Mouse (Mus musculus) megakaryocyte-erythroid progenitor cell, adult 5-6 weeks (primary cell): Measurements from ENCODE around the gene Ppp4r3b. TPM values are rescaled to one million over a fixed set of nuclear protein-coding genes. Genes with fewer than 3 reads are reported as not detected.

Experiments used
- ATAC-seq: replicated peaks from 2 replicates; pipeline ENCODE4 v1.8.0; 2016; ENCODE audit warnings: mild to moderate bottlenecking, inconsistent platforms; ENCODE audit not compliant: severe bottlenecking, poor library complexity, low FRiP score, low TSS enrichment
- total RNA-seq, 2 experiments: library from RNA; stranded (forward) in 1 of 2; stranded (reverse) in 1 of 2; fragments of 200-1000, 215-1000 nt in 1 of 2; fragments of >200 nt in 1 of 2; fragmentation: Nextera tagmentation in 1 of 2; gene quantifications; 2 replicates each; pipeline ENCODE4 v1.2.3; 2014 to 2017

Ppp4r3b gene
- total RNA-seq (2014; fragmentation: Nextera tagmentation) (86.7 and 90.1 TPM in 2 replicates), total RNA-seq (2017) (191 and 209 TPM in 2 replicates)

DNA sequence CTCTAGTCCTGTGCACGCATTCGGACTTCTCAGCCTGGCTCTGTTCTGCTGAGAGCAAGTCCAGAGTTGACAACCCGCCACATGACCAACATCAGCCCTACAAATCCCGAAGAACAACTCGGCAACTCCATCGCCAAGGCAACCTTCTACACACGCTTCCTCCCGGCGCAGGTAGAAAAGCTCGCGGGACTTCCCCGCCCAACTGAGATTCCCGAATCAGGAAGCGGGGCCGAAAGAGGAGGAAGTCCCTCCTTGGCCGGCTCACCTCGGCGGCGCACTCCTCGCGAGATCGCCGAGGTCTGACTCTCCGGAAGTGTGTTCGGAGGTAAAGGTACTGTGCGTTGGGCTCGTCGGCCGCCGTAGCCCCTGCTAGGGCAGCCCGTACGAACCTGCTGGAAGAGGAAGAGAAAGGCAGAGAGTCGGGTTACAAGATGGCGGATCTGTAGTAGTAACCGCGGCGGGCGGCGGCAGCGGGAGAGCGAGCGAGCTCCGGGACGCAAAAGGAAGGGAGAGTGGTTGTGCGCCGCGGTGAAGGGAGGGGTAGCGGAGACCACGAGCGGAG lies at the start of gene Ppp4r3b:
Ppp4r3b (plus strand) TSS at position 328 of the 562 bp plus-strand sequence.
- ATAC-seq: peak; percentile 93

DNA sequence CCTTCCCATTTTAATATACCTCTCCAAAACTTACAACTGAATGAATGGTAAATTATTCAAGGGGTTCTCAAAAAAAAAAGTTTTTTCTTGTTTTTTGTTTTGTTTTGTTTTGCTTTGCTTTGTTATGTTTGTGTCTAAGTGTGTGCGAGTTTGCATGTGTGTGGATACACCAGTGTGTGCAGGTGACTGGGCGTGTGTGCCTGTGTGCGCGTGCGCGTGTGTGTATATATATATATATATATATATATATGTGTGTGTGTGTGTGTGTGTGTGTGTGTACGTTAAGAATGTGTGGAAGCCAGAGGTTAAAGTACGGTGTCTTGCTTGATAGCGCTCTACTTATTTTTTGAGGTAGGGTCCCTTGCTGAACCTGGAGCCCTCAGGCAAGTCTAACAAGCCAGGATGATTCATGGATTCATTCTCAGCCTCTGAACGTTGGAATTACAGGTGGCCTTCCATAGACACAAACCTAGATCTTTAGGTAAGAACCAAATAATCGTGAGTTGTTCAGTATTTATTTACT lies 42.8 kb upstream of the Ppp4r3b start:
- ATAC-seq: peak; percentile 35

DNA sequence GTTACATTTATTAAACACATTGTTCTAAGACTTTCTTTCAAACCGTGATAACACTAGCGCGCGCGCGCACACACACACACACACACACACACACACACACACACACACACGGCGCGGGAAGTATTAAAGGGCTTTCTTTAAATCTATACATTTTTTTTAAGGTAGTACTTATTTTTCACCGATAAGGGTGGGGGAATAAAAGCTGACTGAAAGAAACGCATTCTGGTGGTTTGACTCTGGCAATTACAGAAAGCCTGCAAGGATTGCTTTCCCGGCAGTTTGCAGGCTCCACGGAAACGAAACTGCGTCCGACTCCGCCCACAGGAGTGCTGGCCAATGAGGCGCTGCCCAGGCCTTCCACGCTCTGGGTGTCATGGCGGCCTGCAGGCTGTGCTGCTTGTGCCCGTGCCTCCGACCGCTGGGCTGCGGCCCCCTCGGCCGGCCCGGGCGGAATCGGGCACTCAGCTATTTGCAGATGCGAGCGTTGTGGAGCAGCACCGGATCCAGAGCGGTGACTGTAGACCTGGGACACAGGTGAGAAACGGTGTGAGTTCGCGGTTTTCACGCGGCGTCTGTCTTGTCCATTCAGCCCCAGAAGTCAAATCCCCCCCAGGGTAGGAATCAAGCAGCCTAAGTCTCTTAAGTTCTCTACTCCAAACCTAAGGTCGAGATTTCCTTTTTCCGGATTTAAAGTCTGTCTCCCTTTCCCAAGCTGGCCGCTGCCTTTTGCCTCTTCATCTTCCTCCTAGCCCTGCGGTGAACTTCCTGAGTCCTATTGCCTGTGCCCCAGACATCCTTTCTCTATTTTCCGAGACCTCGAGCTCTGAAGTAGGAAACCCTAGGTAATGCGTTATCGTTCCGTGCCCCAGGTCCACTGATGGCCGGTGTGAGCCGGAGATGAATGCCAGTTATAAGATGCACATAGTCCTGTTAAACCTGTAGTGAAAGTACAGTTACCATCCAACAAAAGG lies 42.0 kb upstream of the Ppp4r3b start, which contains the start of gene Pnpt1:
Pnpt1 (plus strand) TSS at position 360 of the 971 bp plus-strand sequence.
- peak; percentile 100 for ATAC-seq

DNA sequence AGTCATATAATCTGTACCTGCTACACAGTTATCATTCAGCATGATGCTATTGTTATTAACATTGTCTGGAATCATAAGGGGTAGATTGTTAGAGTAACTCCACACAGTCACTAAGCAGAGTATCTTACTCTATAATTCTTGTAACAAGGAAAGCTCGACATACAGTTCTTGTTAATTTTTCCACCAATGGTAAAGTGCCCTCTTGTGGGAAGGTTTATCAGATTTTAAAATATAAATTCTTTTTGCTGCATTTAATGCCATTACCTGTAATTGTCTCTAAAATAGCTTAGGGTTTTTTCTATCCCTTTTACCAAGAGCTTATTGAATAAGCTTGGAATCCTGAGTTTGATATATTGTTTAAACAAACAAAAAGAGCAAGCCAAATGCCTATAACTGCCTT lies 32.0 kb upstream of the Ppp4r3b start:
- no peak for ATAC-seq

DNA sequence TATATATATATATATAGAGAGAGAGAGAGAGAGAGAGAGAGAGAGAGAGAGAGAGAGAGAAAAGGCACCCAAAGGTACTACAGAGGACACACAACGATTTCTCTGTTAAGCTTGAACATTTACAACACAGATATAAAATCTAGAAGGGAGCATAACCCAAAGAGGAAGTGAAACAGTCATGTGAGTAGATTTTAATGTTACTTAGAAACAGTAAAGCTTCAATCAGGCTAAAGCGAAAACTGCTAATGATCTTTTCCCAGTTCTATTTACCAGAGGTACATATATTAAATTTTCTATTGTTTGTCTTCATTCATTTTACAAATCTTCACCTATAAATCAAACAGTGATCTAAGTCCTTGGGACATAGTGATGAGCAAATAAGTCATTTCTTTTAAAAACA lies 23.8 kb upstream of the Ppp4r3b start:
- no peak for ATAC-seq

DNA sequence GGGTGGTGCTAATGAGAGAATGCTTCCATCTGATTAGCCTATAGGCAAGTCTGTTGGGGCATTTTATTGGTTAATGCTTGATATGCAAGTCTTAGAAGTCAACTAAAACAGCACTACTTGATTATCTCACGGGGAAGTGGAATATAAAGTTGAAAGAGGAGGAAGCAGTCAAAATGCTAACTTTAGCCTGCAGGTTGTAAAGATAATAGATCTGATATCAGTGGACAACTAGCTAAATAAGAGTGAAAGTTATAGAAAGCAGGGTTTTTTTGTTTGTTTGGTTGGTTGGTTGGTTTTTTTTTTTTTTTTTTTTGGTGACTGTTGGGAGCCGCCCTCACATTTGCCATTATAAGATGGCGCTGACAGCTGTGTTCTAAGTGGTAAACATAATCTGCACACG lies 9.1 kb upstream of the Ppp4r3b start:
- ATAC-seq: no peak

DNA sequence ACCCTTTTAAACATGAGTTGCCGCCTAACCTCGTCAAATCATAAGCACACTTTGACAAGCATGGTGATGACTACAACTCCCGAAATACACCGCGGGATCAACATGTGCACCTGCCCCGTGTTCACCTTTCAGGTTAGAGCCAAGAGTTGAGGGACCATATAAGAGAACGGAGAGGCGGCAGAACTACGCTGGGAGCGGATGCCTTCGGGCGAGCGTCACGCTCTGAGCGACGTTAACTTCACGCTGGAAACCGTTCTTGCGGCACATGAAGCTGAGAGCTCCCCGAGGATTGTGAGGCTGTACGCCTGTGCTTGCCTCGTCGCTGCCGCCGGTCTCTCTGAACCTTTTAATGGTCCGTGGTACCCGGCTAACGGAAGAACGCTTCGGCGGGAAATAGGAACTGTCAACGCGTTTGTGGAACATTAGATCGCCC lies 715 bp upstream of the Ppp4r3b start:
- ATAC-seq: peak; percentile 37

DNA sequence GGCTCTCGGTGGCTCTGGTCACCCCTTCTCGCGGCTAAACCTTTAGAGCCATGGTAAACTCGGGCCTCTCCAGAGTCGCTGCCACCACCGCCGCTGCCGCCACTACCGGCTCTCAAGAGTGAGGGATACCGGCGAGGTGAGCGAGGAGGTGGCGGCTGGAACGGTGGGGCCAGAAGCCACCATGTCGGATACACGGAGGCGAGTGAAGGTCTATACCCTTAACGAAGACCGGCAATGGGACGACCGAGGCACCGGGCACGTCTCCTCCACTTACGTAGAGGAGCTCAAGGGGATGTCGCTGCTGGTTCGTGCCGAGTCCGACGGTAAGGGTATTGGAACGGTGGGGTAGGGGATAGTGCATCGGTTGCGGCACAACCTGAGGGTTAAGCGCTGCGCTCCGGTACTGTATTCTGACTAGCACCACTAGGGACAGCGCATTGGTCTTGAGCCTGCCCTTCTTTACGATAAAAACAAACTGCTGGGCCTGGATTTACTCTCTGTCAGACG lies 488 bp downstream of the Ppp4r3b start:
- ATAC-seq: peak; percentile 77

DNA sequence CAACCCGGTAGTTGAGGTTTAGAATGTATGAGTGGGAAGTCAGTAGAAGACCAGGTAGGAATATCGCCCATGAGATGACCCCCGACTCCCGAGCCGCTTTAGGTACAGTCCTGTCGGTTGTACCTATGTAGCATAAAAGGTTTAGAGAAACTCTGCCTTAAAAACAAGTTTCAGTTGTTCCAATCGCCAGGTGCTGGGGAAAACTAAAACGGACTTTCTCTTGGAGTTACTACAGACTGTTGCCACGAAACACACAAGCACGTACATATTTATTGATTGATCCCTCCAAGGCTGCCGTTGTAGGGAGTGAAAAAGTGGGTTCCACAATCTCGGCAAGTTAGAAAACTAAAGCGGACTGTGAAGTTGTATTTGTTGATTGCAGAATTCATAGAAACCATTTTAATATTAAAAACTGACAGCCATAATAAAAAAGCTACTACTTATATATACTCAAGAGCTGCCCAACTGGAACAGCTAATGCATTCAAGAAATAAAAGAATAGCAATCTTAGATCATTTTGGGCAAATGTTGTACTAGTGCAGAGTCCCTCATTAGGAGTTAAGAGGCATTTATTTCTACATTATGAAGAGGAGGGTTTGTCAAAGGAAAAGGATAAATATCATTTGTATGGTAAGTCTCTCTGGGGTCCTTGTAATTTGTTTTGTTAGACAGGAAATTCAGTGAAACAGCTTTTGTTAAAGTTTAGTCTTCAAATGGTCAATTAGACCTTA lies 1.2 kb downstream of the Ppp4r3b start:
- ATAC-seq: no peak

DNA sequence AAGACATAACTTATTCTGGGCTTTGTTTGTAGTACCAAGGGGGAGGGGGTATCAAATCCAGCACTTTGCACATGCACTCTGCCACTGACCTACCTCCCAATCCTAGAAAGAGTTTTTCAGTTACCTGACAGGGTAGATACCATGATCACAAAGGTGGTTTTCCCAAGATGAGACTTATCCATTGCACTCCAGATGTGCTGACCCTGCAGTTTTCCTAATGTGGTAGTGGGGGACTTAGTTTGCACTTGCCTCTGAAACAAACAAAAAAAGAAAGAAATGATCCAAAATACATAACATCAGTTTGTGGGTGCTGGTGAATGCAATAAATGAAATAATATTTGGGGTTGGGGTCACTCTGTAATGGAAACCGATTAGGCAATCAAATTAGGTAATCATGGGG lies 6.6 kb downstream of the Ppp4r3b start:
- ATAC-seq: no peak

DNA sequence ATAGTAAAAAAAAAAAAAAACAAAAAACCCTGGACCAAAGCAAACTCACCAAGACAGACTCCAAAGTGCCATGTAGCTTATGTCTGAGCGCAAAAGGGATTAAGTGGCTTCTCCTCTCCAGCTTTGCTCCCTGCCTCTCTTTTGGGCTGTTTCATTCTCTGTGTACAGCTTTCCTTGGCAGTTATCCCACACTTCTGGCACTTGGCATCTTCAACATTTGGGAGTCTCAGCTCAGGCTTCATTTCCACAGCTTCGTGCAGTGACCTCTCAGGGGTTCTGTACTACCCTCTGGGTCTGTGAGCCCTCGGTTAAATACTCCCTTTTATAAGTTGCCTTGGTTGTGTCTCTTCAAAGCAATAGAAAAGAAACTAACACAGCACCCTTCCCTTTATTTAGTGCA lies 8.0 kb downstream of the Ppp4r3b start:
- no peak for ATAC-seq

DNA sequence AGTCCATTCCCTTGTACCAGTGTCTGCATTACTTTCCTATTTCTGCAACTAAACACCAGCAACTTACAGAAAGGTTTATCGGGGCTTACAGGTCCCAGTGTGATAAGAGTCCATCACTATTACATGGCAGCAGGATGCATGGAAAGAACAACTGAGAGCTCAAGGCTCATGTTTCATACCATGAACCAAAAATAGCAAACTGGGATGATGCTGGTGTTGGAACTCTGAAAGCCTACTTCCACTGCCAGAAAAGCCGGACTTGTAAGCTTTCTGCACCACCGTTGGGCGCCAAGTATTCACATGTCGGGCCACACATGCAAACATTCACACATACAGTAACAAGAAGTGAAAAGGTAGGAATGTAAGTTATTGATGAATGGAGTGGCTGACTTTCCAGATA lies 9.1 kb downstream of the Ppp4r3b start:
- no peak for ATAC-seq

DNA sequence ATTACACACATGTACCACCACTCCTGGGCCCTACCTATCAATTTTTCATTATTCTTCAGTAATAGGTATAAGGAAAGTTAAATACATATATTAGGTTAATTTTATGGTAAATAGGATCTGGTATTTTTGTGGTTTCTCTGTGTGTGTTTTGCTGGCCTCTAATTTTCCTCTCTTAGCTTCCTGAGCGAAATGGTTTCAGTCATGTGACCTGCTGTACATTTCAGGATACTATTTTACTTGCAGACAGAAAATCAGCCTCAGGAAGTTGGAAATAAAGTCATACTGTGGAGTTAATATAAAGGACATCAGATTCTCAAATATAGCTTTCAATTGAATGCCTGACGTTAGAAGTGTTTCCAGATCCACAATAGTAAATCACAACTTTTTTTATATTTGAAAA lies 16.3 kb downstream of the Ppp4r3b start:
- ATAC-seq: no peak

DNA sequence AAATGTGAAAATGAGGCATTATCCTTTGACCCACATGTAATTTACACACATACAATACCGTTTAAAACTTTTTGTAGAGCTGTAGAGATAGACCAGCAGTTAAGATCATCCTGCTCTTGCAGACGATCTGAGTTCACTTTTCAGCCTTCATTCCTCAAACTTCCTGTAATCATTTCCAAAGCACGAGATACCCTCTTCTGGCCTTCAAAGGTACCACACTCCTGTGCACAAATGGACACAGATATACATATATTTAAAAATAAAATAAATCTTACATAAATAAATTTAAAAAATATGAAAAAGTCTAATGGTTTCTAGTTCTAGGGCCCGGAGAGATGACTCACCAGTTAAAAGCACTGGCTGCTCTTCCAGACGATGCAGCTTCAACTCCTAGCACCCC lies 31.0 kb downstream of the Ppp4r3b start:
- 0 out of 2 replicates have a peak, but pooled peaks have one; percentile 47 for ATAC-seq

DNA sequence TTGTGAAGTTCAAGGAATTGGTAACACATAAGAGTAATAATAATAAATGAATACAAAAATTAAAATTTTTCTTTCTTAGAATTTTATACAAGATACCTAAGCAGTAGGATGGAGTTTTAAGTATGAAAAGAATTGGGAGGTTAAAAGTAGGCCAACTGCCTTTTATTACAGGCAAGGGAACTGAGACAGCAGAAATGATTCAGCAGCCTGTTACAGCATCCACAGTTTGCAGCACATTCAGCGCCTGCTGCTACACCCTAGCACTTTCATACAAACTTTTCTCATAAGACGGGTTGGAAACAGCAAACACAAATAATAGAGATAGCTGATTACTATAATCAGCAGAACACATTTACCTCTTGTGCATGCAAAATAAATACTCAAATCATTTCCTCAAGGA lies 37.1 kb downstream of the Ppp4r3b start:
- ATAC-seq: no peak

DNA sequence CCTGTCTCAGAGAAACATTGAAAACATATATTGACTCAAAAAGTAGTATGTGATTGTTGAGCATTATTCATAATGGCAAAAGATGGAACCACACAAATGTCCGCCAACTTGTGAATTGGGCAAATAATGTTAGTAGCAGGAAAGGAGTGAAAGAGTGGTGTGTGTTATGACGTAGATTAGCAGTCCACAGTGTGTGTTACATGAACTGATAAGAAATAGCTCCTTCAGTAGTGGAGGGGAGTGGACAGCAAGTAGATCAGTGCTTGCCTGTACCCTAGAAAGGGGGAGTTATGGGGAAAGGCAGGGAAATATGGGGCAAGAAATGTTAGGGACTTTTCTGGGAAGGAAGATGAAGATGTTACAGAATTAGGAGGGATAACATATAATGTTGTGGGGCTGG lies 43.5 kb downstream of the Ppp4r3b start:
- peak; percentile 90 for ATAC-seq

DNA sequence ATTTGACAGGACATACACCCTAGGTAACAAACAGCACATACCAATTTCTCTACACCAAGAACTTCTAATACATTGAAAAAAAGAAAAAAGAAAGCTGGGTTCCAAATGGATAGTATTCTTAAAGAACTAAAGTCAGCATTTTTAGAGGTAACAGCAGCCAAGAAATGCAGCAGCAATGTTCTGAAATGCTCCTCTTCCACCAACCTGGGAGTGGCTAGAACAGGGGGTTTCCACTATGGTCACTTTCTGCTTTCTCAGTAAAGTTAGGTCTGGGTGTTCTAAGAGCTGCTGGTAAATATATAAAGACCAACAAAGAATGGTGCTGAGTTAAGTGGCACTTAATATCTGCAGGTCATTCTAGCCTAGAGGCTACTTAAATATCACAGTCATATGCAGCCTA lies 46.4 kb downstream of the Ppp4r3b start:
- no peak for ATAC-seq

DNA sequence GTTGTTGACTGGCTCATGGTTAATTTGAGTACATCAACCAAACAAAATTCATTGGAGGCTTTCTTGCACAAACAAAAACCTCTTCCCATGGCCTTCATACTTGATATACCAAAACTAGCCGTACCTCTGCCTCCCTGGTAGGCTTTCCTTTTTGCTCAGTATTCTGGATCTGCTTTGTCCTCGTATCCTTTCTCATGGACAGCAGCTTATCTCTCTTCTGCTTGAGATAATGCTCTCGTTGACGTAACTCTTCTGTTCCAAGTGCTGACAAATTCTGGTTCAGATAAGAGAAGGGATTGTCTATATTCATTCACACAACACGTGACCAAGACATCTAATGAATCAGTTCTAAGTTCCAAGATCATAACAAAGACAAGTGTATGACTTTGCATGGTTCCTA lies 49.6 kb downstream of the Ppp4r3b start:
- no peak for ATAC-seq

DNA sequence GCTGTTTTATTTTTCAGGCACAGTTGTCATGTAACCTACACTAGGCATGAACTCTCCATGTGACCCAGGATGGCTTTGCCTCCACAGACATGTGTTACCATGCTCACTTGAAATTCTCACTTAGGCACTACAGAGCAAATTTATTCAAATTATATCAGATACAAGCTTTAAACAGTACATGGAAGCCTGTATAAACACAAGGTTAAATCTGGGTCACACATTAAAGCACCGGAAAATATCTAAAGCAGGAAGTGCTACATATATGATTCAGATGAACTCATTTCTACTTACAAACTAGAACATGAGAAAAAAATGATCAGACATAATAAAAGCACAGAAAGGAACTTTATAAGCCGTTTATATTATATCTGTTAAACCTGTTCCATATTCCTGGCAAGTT lies 52.1 kb downstream of the Ppp4r3b start:
- ATAC-seq: no peak

DNA sequence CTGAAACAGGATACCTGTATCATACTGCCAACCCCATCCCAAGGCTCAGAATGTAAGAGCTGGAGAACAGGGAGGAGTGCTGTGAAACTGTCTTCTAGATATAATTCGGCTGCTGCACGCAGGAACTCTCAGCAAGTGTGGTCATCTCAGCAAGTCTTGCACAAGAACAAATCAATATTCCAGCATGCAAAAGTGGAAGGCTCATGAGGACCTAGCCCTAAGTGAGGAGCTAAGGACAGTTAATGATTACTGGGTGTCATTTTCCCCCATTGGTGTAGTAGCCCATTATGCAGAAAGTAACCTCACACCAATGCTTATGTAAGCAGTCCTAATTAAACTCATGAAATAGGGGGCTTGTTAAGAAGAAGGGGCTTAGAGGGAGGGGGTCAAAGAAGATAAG lies 56.3 kb downstream of the Ppp4r3b start:
- no peak for ATAC-seq
